Mouse (Mus musculus) mesoderm, embryonic 11.5 days (tissue): ENCODE measurements at regions not wholly inside any gene's neighbourhood (a gene's known extent, or its start where the extent isn't known, plus 50 kb on each side); places are given as distances from the start of the nearest gene placed in this dataset.
"Not testable (repeated sequence)": the region's sequence is repeated elsewhere in the genome, so short reads cannot be mapped to it uniquely, and the experiment has no call there.

Experiments used
- DNase-seq: peaks from one replicate; pipeline ENCODE4 v3.0.0-alpha.2; 2012; ENCODE audit warnings: low read depth, low spot score

DNA sequence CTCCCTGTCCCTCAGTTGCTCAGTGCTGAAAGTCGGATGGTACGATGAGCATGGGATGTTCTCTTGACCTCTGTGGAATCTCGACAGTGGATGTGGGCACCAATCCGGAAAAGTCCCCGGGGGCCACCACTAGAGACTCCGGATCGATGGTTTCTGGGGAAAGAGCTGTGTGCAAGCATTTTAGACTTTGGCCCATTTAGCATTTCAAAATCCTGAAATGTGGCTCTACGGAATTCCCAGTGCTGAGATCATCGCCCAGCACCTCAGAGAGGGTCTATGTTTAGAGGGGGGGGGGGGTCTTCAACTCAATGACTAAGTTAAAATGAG lies 68.6 kb downstream of the Tomm20 start:
- no peak for DNase-seq

DNA sequence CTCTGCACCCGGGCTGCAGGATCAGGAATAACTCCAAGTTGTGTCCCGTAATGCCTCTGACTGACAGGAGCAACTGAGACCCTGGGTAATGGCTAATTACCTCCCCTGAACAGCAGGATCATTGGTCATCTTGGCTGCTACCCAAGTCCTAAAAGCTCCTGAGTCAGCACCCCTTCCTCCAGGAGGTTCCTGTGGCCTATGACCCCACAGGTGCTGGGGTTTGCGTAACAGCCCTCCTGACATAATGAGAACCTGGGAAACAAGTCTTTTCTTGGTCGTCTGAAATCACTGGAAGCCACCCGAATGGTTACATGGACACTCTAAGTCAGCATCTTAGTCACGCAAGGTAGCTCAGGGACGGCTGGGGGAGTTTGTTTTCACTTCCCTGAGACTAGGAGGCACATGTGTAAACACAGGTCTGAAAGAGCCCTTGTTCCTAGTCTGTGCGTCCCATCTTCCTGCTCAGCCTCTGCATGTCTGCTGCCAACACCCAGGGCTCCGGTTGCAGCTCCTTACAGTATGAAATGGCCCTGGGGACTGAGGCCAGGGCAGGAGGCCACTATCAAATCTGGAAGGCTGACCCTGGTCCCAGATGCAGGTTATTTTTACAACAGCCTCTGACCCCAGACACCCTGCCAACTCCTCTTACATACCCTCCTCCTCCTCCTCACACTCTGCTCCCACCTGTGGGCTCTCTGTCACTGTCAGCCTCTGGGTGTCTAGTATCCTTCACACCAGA lies 69.2 kb downstream of the Tomm20 start:
- DNase-seq: no peak

DNA sequence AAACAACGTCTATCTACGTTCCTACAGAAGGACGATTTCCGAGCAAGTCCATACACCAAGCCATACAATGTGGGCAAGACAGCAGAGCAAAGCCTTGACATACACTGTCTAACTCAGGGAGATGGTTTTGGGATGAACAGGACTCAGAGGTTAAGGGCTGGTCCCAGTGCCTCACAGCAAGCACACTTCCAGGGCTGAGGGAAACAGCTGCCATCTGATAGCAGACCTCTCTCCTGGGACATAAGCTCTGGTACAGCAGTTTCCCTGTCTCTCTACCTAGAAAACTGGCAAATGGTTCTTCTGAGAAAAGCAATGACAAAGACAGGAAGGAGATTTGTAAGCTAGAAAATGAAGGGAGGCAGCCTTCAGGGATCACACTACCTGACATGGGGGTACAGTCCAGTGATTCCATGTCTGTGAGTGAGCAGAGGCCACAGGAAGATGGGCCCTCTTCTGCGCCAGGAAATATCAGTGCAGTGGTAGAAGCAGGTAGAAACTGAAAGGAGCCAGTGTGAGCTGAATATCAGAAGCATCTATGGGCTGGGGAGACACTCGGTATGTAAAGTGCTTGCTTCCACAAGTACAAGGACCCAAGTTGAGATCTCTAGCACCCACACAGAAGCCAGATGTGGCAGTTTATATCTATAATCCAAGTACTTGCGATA lies 70.0 kb downstream of the Tomm20 start:
- no peak for DNase-seq

DNA sequence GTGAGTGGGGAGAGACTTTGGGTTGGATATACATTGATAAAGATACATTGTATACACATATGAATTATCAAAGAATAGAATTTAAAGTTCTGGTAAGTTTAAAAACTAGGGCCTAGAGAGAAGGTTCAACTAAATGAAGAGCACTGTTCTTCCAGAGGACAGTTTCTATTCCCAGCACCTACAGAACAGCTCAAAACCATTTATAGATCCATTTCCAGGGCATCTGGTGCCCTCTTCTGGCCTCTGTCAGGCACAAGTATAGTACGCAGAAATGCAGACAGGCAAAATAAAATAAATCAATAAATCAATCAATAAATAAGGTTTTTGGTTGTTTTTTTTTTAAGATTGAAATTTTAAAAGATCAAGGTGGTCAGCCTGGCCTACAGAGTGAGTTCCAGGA lies 70.8 kb downstream of the Tomm20 start:
- no peak for DNase-seq

GRCm38 (mm10) chr8:126874126-126874730 lies 71.4 kb downstream of the Tomm20 start:
- no peak for DNase-seq

GRCm38 (mm10) chr8:126873306-126873705 lies 72.3 kb downstream of the Tomm20 start:
- DNase-seq: no peak

DNA sequence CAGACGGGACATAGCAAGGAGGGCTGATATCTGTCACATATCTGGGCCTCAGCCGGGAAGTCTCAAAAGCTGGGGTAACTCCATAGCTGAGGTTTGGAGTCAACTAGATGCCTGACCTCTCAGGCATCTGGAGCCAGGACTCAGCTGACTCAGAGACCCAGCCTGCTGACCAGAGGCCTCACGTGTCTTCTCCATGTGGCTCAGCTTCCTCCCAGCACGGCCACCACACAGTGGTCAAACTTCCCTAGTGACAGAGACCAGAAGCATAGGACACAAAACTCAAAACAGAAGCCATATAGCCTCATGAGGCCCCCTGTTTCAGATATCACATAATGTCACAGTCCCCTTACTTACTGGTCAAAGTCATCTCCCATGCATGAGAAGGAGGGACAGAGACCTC lies 73.1 kb downstream of the Tomm20 start:
- no peak for DNase-seq

- no peak for DNase-seq
Observed at GRCm38 (mm10) chr8:126872133-126872532, 73.5 kb downstream of the Tomm20 start.

GRCm38 (mm10) chr8:126869464-126869850 lies 76.2 kb downstream of the Tomm20 start:
- no peak for DNase-seq

DNA sequence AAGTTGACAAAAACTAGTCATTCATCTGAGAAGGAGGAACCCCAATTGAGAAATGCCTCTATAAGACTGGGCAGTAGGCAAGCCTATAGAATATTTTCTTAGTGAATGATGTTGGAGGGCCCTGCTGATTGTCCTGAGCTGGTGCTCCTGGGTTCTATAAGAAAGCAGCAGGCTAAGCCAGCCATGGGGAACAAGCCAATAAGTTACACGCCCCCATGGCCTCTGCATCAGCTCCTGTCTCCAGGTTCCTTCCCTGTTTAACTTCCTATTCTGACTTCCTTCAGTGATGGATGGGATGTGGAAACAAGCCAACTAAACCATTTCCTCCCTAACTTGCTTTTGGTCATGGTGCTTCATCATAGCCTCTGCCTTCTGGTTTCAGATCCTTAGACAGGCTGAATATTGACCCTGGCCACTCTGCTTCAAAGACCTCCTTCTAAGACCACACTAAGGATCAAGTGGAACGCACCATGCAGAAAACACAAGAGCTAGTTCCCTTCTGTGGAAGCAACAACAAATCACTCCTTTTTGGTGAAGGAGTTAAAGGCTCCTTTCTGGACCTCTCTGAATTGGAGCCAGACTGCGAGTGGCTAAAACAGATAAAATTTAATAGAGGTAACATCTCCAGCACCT lies 76.7 kb downstream of the Tomm20 start:
- DNase-seq: no peak

DNA sequence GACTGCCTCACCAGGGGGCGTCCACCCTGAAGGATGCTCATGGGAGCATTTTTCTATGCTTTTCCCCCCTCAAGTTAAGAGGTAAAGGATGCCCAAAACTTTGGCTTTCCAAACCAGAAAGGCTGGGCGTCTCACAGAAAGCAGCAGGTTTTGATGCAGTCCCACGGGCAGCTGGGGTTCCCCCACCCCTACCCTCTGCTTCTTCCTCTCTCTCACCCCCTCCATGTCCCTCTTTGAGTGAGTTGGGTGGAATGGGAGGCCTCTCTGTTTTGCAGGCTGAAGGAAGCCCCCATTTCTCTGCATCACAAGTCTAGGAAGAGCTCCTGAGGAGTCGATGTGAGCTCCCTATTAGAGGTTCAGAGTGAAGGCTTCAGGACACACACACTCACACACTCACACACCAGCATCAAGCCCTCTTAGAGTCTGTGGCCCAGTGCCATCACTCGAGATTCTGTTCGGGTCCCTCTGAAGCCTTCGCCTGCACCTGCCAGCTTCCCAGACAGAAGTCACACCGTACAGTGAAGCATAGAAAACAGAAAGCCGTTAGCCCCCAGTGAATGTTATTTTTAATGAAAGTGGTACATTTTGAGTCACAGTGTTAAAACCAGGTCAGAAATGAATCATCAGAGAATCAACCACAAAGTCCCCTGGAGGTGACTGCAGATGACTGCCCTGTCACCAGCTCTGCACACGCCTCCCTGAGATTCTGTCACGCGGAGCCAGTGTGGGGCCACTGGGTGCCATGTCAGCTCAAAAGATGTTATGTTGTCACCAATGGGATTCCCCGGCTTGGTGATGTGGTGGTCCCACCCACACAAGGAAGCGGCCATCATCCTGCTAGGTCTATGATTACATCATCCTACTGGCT lies 78.3 kb downstream of the Tomm20 start:
- no peak for DNase-seq

DNA sequence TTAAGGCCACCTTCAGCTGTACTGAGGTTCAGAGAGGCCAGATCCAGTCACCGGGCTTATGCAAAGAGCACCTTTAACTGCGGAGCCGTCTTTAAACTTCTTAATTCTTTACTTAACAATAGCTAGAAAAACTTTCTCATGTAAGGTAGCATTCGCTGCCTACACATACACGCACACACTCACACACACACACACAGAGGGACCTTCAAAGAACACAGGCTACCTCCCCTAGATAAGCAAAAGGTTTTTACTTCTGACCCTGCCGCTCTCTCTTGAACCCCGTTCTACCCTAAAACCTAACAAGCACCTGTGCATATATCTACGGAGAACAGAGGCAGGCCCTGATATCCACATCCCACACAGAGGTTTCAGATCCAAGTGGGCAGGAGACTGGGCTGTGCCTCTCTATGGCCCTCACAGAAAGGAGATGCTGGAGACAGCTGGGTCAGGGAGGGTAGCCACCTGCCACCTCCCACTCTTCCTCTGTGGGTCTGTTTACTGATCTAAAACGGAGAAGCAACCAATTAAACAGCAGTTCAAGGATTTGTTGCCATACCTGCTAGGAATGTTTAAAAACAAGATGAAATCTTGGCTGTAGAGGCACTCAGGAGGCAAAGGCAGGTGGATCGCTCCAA lies 81.2 kb downstream of the Tomm20 start:
- DNase-seq: no peak

DNA sequence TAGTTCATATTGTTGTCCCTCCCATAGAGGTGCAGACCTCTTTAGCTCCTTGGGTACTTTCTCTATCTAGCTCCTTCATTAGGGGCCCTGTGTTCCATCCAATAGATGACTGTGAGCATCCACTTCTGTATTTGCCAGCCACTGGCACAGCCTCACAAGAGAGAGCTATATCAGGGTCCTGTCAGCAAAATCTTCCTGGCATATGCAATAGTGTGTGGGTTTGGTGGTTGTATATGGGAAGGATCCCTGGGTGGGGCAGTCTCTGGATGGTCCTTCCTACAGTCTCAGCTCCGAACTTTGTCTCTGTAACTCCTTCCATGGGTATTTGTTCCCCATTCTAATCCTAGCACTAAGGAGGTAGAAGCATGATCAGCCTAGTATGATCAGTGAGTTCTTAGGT lies 82.0 kb downstream of the Tomm20 start:
- not testable (repeated sequence) for DNase-seq

GRCm38 (mm10) chr8:126861754-126862153 lies 83.9 kb downstream of the Tomm20 start:
- DNase-seq: no peak

DNA sequence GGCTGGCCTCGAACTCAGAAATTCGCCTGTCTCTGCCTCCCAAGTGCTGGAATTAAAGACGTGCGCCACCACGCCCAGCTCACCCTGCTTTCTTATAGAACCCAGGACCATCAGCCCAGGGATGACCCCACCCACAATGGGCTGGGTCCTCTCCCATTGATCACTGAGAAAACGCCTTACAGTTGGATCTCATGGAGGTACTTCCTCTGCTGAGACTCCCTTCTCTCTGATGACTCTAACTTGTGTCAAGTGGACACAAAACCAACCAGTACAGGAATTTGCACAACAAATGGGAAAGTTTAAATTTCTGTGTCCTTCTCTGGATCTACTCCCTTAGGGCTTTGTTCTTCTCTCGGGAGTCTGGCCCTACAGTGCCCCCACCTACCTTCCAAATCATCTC lies 85.0 kb downstream of the Tomm20 start:
- DNase-seq: no peak

GRCm38 (mm10) chr8:126859706-126860424 lies 85.8 kb downstream of the Tomm20 start:
- no peak for DNase-seq

DNA sequence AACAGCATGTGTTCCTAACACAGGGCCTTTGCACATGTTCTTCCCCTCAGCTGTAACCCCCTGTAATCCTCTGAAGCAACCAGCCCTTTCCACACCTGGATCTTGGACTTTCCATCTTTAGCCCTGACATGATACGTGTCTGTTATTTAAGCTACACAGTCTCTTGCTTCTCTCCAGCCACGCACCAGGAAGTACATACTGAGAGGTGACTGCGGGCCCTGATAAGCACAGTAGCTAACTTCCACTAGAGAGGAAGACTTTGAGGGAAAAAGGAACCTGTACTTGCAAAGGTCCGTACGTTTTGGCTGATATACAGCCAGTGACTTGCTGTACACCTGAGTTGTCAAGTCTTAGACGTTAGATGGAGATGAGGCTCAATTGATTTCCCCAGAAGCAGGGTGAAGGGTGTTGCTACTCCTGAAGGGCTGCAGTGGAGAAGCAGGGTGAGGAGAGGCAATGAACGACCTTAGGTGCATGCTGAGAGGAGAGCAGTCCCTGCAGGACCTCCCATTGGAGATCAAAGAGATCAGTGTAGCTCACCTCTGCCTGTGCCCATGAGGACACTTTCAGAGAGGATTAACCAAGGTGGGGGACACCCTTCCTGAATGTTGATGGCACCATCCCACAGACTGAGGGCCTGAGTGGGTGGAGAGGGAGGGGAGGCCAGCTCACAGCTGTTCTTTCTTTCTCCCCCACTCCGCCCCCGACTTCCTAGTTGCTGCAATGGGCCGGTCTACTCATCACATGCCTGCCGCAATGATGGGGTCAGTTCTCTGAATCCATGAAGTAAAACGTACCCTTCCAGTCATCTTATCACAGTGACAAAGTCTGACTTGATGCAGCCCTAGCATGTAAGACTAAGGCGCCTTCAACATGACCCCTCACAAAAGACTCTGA lies 88.1 kb downstream of the Tomm20 start:
- no peak for DNase-seq

DNA sequence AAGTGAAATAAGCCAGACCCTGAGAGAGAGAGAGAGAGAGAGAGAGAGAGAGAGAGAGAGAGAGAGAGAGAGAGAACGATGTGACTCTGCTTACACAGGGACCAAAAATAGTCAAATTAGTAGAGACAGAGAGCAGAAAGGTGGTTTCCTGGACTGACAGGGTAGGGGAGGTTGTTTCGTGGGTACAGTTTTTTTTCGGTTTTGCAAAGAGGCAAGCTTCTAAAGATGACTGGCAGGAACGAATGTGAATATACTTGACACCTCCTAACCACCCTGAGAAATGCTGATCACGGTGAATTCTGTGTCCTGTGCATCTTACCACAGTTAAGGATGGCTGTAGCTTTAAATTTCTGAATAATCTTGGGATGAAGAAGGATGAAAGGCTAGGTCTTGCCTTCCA lies 89.7 kb downstream of the Tomm20 start:
- no peak for DNase-seq

- no peak for DNase-seq
Observed at GRCm38 (mm10) chr8:126855056-126855609, 90.5 kb downstream of the Tomm20 start.
